Mouse (Mus musculus) lung, embryonic 14.5 days (tissue): ENCODE measurements around the gene Prkg2. TPM values are rescaled to one million over a fixed set of nuclear protein-coding genes. Genes with fewer than 3 reads are reported as not detected.

Source experiments
- ATAC-seq: fragments of 200-750 bp; cut with Nextera tagmentation; 2 replicates; pipeline ENCODE4 v1.8.0; 2017; ENCODE audit warnings: mild to moderate bottlenecking, moderate TSS enrichment, moderate library complexity; ENCODE audit not compliant: insufficient read depth
- DNase-seq: peaks from one replicate; pipeline ENCODE4 v3.0.0-alpha.2; 2015
- H3K27ac ChIP-seq: fragments of 300-500 bp; sonication (generic); 2 replicates; pipeline ENCODE4 v1.5.1; 2014; ENCODE audit warnings: low read depth, mild to moderate bottlenecking, moderate library complexity
- H3K27me3 ChIP-seq: fragments of 300-500 bp; sonication (generic); 2 replicates; pipeline ENCODE4 v1.6.1; 2014; ENCODE audit warnings: low read length, control low read depth; ENCODE audit not compliant: insufficient read depth
- H3K36me3 ChIP-seq: fragments of 300-500 bp; sonication (generic); 2 replicates; pipeline ENCODE4 v1.6.1; 2014; ENCODE audit warnings: control low read depth; ENCODE audit not compliant: insufficient read depth
- H3K4me1 ChIP-seq: fragments of 300-500 bp; sonication (generic); 2 replicates; pipeline ENCODE4 v1.6.1; 2014; ENCODE audit warnings: antibody characterized with exemption, control low read depth; ENCODE audit not compliant: insufficient read depth
- H3K4me2 ChIP-seq: fragments of 300-500 bp; sonication (generic); 2 replicates; pipeline ENCODE4 v1.6.1; 2014; ENCODE audit warnings: mild to moderate bottlenecking
- H3K4me3 ChIP-seq: fragments of 300-500 bp; sonication (generic); 2 replicates; pipeline ENCODE4 v1.5.1; 2014; ENCODE audit warnings: low read depth, low read length
- H3K9ac ChIP-seq: fragments of 300-500 bp; sonication (generic); 2 replicates; pipeline ENCODE4 v1.6.1; 2014
- H3K9me3 ChIP-seq: fragments of 300-500 bp; sonication (generic); 2 replicates; pipeline ENCODE4 v1.6.1; 2016; ENCODE audit warnings: low read depth, low read length, control low read depth
- CTCF ChIP-seq: IDR thresholded peaks from 2 replicates; pipeline ENCODE4 v1.5.1; 2016; ENCODE audit warnings: antibody characterized with exemption, low read depth
- WGBS: fragments of 180-500 bp; shearing (Covaris S2); extraction: QIAGEN DNeasy Blood & Tissue Kit; methylation state at CpG from one replicate; pipeline ENCODE4 v1.1.7; 2014; 5-methylcytosine and 5-hydroxymethylcytosine counted together
- polyA plus RNA-seq: library from polyadenylated mRNA; unstranded; fragments of >200 nt; fragmentation: Nextera tagmentation; extraction: Ambion mirVana; gene quantifications from 2 replicates; pipeline ENCODE4 v1.2.1, GENCODE M21; 2014

Gene Prkg2
- polyA plus RNA-seq, 1 experiment from 2014 or later, result 2.0 TPM

- no peak overlapping the region for H3K27ac ChIP-seq
- no peak overlapping the region for H3K4me3 ChIP-seq
- H3K36me3 ChIP-seq, result no peaks in the 10 kb centered on the region
- no peaks in the 10 kb centered on the region for H3K9me3 ChIP-seq
- no peak overlapping the region for H3K9ac ChIP-seq
- H3K27me3 ChIP-seq, result no peaks in the 10 kb centered on the region
- H3K4me1 ChIP-seq, result no peaks in the 10 kb centered on the region
- 61% methylated on average over 4 of the region's 4 CpGs for WGBS
- ATAC-seq, result peak; percentile 28; the same call in 1 of the 2 replicates
- peak; percentile 86 for DNase-seq
- H3K4me2 ChIP-seq, result no peak overlapping the region
- peak; percentile 74 for TF ChIP-seq CTCF
These were observed 134.8 kb downstream of the Prkg2 start for GRCm38 (mm10) chr5:98902339-98902738.

GRCm38 (mm10) chr5:98900926-98901325 is 136.2 kb downstream of the Prkg2 start:
- Histone ChIP-seq H3K4me3 (no peak overlapping the region), H3K9me3 (no peaks in the 10 kb centered on the region), H3K9ac (no peak overlapping the region), H3K4me1 (no peaks in the 10 kb centered on the region), H3K4me2 (no peak overlapping the region), H3K27me3 (no peaks in the 10 kb centered on the region), H3K27ac (no peak overlapping the region), H3K36me3 (no peaks in the 10 kb centered on the region)
- TF ChIP-seq CTCF, result no peak
- DNase-seq (no peak), ATAC-seq (no peak)
- 72% methylated on average over 5 of the region's 5 CpGs for WGBS

- H3K4me1 ChIP-seq, result no peaks in the 10 kb centered on the region
- no peaks in the 10 kb centered on the region for H3K36me3 ChIP-seq
- H3K4me3 ChIP-seq, result no peak overlapping the region
- no peak overlapping the region for H3K27ac ChIP-seq
- ATAC-seq (no peak), DNase-seq (no peak)
- no peak overlapping the region for H3K9ac ChIP-seq
- H3K4me2 ChIP-seq, result no peak overlapping the region
- TF ChIP-seq CTCF, result no peak
- H3K27me3 ChIP-seq, result no peaks in the 10 kb centered on the region
- H3K9me3 ChIP-seq, result no peaks in the 10 kb centered on the region
These were observed 139.2 kb downstream of the Prkg2 start for GRCm38 (mm10) chr5:98897946-98898345.

- ATAC-seq (no peak), DNase-seq (peak; percentile 24)
- Histone ChIP-seq H3K9ac (no peak overlapping the region), H3K27ac (no peak overlapping the region), H3K4me3 (no peak overlapping the region), H3K4me1 (no peaks in the 10 kb centered on the region), H3K36me3 (no peaks in the 10 kb centered on the region), H3K27me3 (no peaks in the 10 kb centered on the region), H3K9me3 (no peaks in the 10 kb centered on the region), H3K4me2 (no peak overlapping the region)
- WGBS, result 50% methylated on average over 3 of the region's 3 CpGs
- no peak for TF ChIP-seq CTCF
These were observed 142.9 kb downstream of the Prkg2 start for GRCm38 (mm10) chr5:98894281-98894680.

- TF ChIP-seq CTCF, result no peak
- H3K27ac ChIP-seq, result no peak overlapping the region
- DNase-seq (no peak), ATAC-seq (no peak)
- H3K36me3 ChIP-seq, result no peaks in the 10 kb centered on the region
- no peaks in the 10 kb centered on the region for H3K9me3 ChIP-seq
- H3K4me1 ChIP-seq, result no peaks in the 10 kb centered on the region
- no peak overlapping the region for H3K9ac ChIP-seq
- WGBS, result 65% methylated on average over 2 of the region's 2 CpGs
- H3K4me3 ChIP-seq, result no peak overlapping the region
- no peak overlapping the region for H3K4me2 ChIP-seq
- H3K27me3 ChIP-seq, result no peaks in the 10 kb centered on the region
These were observed 146.6 kb downstream of the Prkg2 start for GRCm38 (mm10) chr5:98890544-98891050.

- Histone ChIP-seq H3K9me3 (no peaks in the 10 kb centered on the region), H3K27me3 (no peaks in the 10 kb centered on the region), H3K4me3 (no peak overlapping the region), H3K4me2 (no peak overlapping the region), H3K4me1 (no peaks in the 10 kb centered on the region), H3K36me3 (no peaks in the 10 kb centered on the region), H3K27ac (no peak overlapping the region), H3K9ac (no peak overlapping the region)
- TF ChIP-seq CTCF, result no peak
- 44% methylated on average over 3 of the region's 3 CpGs for WGBS
- no peak for ATAC-seq
- no peak for DNase-seq
These were observed 155.1 kb downstream of the Prkg2 start for GRCm38 (mm10) chr5:98882096-98882495.

Other genes starting within 250 kb of the Prkg2 start
- gene Bmp3, start 182.9 kb downstream of the Prkg2 start, polyA plus RNA-seq, result 11.2 and 11.6 TPM in 2 replicates